Mouse (Mus musculus) embryonic facial prominence, embryonic 14.5 days (tissue): ENCODE data around the gene Abl2. TPM values are rescaled to one million over a fixed set of nuclear protein-coding genes. Genes with fewer than 3 reads are reported as not detected.

Experiments used
- ATAC-seq: fragments of 200-750 bp; cut with Nextera tagmentation; 2 replicates; pipeline ENCODE4 v1.8.0; 2017; ENCODE audit warnings: low read depth, moderate number of reproducible peaks, moderate TSS enrichment
- DNase-seq: peaks from one replicate; pipeline ENCODE4 v3.0.0-alpha.2; 2015; ENCODE audit warnings: low spot score
- H3K27ac ChIP-seq: fragments of 300-500 bp; sonication (generic); replicated peaks from 2 replicates; pipeline ENCODE4 v1.5.1; 2014; ENCODE audit warnings: low read depth, mild to moderate bottlenecking, low read length, moderate library complexity
- H3K27me3 ChIP-seq: fragments of 300-500 bp; sonication (generic); replicated peaks from 2 replicates; pipeline ENCODE4 v1.6.1; 2014; ENCODE audit warnings: low read length; ENCODE audit not compliant: control insufficient read depth, insufficient read depth
- H3K36me3 ChIP-seq: fragments of 300-500 bp; sonication (generic); 2 replicates; pipeline ENCODE4 v1.6.1; 2014; ENCODE audit warnings: low read length, mixed read lengths; ENCODE audit not compliant: control insufficient read depth, insufficient read depth
- H3K4me1 ChIP-seq: fragments of 300-500 bp; sonication (generic); 2 replicates; pipeline ENCODE4 v1.6.1; 2014; ENCODE audit warnings: antibody characterized with exemption, low read length; ENCODE audit not compliant: control insufficient read depth, insufficient read depth
- H3K4me2 ChIP-seq: fragments of 300-500 bp; sonication (generic); 2 replicates; pipeline ENCODE4 v1.6.1; 2014; ENCODE audit warnings: low read depth, mild to moderate bottlenecking, low read length, moderate library complexity, mixed read lengths
- H3K4me3 ChIP-seq: fragments of 300-500 bp; sonication (generic); 2 replicates; pipeline ENCODE4 v1.5.1; 2014; ENCODE audit warnings: low read depth, mild to moderate bottlenecking, low read length
- H3K9ac ChIP-seq: fragments of 300-500 bp; sonication (generic); 2 replicates; pipeline ENCODE4 v1.6.1; 2014; ENCODE audit warnings: low read depth, mild to moderate bottlenecking, low read length, moderate library complexity, mixed read lengths
- H3K9me3 ChIP-seq: fragments of 300-500 bp; sonication (generic); 2 replicates; pipeline ENCODE4 v1.6.1; 2016; ENCODE audit warnings: low read length; ENCODE audit not compliant: control insufficient read depth
- WGBS: fragments of 180-500 bp; shearing (Covaris S2); extraction: QIAGEN DNeasy Blood & Tissue Kit; methylation state at CpG from one replicate; pipeline ENCODE4 v1.1.7; 2014; 5-methylcytosine and 5-hydroxymethylcytosine counted together
- polyA plus RNA-seq: library from polyadenylated mRNA; unstranded; fragments of >200 nt; fragmentation: Nextera tagmentation; extraction: Ambion mirVana; gene quantifications from 2 replicates; pipeline ENCODE4 v1.2.1, GENCODE M21; 2014

Gene Abl2
- polyA plus RNA-seq, 1 experiment from 2014 or later = 5.4 TPM

DNA sequence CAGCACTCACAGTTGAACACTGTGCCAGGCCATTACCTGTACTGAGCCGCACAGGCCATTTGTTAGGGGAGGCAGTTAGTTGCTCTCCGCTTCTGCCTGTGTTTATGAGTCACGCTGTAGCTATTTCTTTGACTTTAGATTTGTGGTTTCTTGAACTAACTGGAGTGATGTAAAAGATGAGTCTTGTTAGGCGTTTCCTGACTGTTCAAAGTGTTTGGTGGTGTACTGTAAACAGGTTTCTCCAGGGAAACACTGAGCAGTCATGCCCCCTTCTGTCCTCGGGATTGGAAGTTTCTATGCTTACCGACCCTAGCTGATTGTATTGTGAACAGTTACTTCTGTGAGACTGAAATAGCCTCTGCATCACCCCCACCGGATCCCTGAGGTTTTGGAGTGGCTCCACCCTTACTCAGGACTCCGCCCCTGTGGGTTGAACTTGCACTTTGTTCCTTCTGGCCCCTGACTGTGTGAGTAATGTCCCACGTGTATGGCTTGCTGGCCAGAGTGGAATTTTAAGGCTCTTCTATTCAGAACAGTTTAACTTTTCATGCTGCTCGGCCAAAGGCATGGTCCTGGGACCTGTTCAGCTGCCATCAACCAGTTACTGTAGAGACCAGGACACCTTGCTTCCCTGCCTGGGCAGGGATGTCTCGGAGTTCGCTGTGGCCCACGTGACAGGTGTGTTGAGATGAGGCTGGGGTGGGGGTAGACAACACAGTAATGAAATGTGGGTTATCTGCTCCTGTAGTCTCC is 57.0 kb downstream of the Abl2 start:
- H3K4me1 ChIP-seq = peaks cover 18% of the 10 kb centered on the region
- WGBS = 25% methylated on average over 13 of the region's 13 CpGs
- H3K4me2 ChIP-seq = peak overlapping the region; percentile 41; the same call in 1 of the 2 replicates
- H3K36me3 ChIP-seq = no peaks in the 10 kb centered on the region
- peak overlapping the region; percentile 58 for H3K27ac ChIP-seq
- peak; percentile 58 for ATAC-seq
- H3K9ac ChIP-seq = 0 out of 2 replicates have a peak overlapping the region, but pooled peaks have one; percentile 19
- DNase-seq = peak; percentile 76
- no peaks in the 10 kb centered on the region for H3K9me3 ChIP-seq
- 0 out of 2 replicates have a peak overlapping the region, but pooled peaks have one; percentile 5 for H3K4me3 ChIP-seq
- H3K27me3 ChIP-seq = no peaks in the 10 kb centered on the region

DNA sequence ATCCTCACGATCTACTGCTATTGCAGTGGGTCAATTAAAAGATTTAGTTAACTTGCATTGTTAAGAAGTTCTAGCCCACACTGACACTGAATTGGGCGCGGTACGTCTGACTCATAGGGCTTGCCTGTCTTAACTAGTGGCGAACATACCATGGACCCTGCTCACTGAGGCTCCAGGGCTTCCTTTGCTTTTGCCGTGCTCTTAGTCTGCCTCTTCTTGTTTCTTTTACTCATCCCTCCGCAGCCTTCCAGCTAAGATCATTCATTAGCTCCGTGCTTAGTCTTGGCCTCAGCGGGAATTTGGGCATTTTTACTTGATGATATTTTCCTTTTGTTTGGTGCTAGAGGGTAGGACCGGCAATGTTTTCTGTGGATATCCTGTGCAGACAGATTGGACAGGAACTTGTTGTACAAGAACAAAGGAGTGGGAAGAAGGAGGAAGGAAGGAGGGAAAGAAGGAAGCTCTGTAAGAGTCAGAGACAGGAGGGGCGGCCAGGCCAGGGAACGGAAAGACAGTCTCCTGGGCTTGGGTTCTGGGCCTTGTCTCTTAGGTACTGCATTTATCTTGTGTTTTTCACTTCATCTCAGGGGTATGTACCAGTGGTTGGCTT is 58.5 kb downstream of the Abl2 start:
- 33% methylated on average over 12 of the region's 12 CpGs for WGBS
- ATAC-seq (no peak), DNase-seq (peak; percentile 64)
- H3K27ac ChIP-seq = peak overlapping the region; percentile 36; the same call in 1 of the 2 replicates
- no peak overlapping the region for H3K9ac ChIP-seq
- no peaks in the 10 kb centered on the region for H3K9me3 ChIP-seq
- H3K36me3 ChIP-seq = no peaks in the 10 kb centered on the region
- peak overlapping the region; percentile 23 for H3K4me2 ChIP-seq
- no peak overlapping the region for H3K4me3 ChIP-seq
- H3K4me1 ChIP-seq = peaks cover 18% of the 10 kb centered on the region
- no peaks in the 10 kb centered on the region for H3K27me3 ChIP-seq

DNA sequence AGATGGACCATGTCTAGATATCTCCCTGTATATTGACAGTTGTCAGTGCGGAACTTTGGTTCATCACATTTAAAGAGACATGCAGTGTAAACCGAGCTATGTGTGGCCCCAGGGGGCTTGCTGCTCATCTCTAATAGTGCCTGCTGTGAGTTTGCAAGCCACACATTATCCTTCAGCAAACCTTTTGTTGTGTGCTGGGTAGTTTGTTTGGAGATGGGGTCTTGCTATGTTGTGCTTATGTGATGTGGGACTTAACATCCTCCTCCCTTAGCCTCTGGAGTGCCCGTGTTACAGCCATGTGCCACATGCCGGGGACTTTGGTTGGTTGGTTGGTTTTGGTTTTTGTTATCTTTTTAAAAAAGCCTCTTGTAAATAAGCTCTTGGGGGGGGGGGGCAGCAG is 59.2 kb downstream of the Abl2 start:
- no peaks in the 10 kb centered on the region for H3K27me3 ChIP-seq
- ATAC-seq (no peak), DNase-seq (no peak)
- H3K4me3 ChIP-seq = no peak overlapping the region
- H3K36me3 ChIP-seq = peaks cover 4% of the 10 kb centered on the region; the same call in 1 of the 2 replicates
- WGBS = 51% methylated on average over 4 of the region's 4 CpGs
- H3K27ac ChIP-seq = no peak overlapping the region
- peaks cover 18% of the 10 kb centered on the region for H3K4me1 ChIP-seq
- H3K9ac ChIP-seq = no peak overlapping the region
- no peak overlapping the region for H3K4me2 ChIP-seq
- no peaks in the 10 kb centered on the region for H3K9me3 ChIP-seq

DNA sequence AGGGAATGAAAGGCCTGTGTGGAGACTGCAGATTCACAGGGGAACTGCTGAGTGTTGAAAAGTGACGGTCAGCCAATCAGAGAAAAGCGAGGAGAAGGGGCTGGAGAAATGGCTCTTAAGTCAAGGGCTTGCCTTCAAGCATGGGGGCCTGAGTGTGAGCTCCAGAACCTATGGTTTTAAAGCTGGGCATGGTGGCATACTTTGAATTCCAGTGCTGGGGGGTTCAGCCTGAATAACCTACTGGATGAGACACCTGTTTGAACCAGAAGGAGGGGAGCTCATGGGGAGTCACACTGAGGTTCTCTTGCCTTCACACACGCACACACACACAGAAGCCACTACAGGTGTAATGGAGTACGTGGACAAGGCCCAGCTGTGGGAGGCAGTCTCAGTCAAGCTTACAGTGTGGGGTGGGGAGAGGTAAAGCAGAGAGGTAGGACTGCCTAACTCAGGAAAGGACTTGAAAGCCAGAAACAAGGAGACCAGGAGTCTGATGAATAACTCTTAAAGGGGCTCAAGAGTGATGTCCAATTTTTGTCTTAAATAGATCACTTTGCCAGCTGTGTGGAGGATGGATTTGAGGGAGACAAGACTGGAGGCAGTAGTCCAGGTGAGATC is 61.8 kb downstream of the Abl2 start:
- WGBS = 81% methylated on average over 4 of the region's 4 CpGs

GRCm38 (mm10) chr1:156620951-156621350 is 62.4 kb downstream of the Abl2 start:
- H3K9ac ChIP-seq = no peak overlapping the region
- peaks cover 26% of the 10 kb centered on the region for H3K36me3 ChIP-seq
- no peak overlapping the region for H3K4me3 ChIP-seq
- peaks cover 6% of the 10 kb centered on the region for H3K4me1 ChIP-seq
- H3K27me3 ChIP-seq = no peaks in the 10 kb centered on the region
- H3K27ac ChIP-seq = no peak overlapping the region
- no peaks in the 10 kb centered on the region for H3K9me3 ChIP-seq
- WGBS = 64% methylated on average over 3 of the region's 3 CpGs
- DNase-seq = no peak
- H3K4me2 ChIP-seq = no peak overlapping the region
- no peak for ATAC-seq

More for the DNA sequence above, 61.8 kb downstream of the Abl2 start:
- no peak overlapping the region for H3K27ac ChIP-seq
- H3K9me3 ChIP-seq = no peaks in the 10 kb centered on the region
- peaks cover 11% of the 10 kb centered on the region for H3K4me1 ChIP-seq
- H3K4me3 ChIP-seq = no peak overlapping the region
- H3K27me3 ChIP-seq = no peaks in the 10 kb centered on the region
- H3K9ac ChIP-seq = no peak overlapping the region
- DNase-seq (no peak), ATAC-seq (no peak)
- no peak overlapping the region for H3K4me2 ChIP-seq
- peaks cover 21% of the 10 kb centered on the region; the same call in 1 of the 2 replicates for H3K36me3 ChIP-seq

- Histone ChIP-seq H3K9me3 (no peaks in the 10 kb centered on the region), H3K27ac (no peak overlapping the region), H3K4me2 (no peak overlapping the region), H3K9ac (no peak overlapping the region), H3K4me1 (no peaks in the 10 kb centered on the region), H3K36me3 (peaks cover 42% of the 10 kb centered on the region), H3K4me3 (no peak overlapping the region), H3K27me3 (no peaks in the 10 kb centered on the region)
- 63% methylated on average over 1 of the region's 1 CpGs for WGBS
- no peak for DNase-seq
- ATAC-seq = no peak
Observed at GRCm38 (mm10) chr1:156624231-156624630, 65.6 kb downstream of the Abl2 start.

DNA sequence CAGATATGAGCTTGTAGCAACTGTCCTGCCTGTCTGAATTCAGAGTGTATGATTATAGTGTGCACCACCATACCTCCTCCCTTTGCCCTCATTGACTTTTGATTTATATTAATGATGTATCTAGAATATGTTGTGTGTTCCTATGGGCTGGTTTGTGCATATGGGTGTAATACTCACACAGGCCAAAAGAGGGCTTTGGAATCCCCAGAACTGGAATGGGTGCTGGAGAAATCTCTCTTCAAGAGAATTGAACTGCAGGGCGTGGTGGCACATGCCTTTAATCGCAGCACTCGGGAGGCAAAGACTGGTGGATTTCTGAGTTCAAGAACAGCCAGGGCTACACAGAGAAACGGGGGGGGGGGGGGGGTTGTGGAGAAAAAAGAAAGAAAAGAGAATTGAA is 68.1 kb downstream of the Abl2 start:
- Histone ChIP-seq H3K4me3 (no peak overlapping the region), H3K27ac (no peak overlapping the region), H3K36me3 (peaks cover 65% of the 10 kb centered on the region), H3K4me2 (no peak overlapping the region), H3K9ac (no peak overlapping the region), H3K9me3 (no peaks in the 10 kb centered on the region), H3K27me3 (no peaks in the 10 kb centered on the region), H3K4me1 (no peaks in the 10 kb centered on the region)
- no peak for ATAC-seq
- 89% methylated on average over 4 of the region's 4 CpGs for WGBS
- DNase-seq = no peak

DNA sequence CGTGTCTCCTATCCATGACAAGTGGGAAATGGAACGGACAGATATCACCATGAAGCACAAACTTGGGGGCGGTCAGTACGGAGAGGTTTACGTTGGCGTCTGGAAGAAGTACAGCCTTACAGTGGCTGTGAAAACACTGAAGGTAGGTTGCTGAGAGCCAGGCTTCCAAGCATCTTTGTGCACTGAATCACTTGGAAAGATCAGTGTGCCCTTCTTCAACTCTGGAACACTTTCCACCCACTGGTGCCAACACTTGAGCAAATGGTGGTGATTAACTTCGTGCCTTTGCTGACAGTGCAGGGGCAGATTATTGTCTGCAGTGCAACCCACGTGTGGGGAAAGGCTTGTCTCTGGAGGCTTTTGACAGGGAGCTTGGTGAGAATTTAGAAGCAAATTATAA is 71.4 kb downstream of the Abl2 start:
- DNase-seq = no peak
- Histone ChIP-seq H3K27ac (no peak overlapping the region), H3K4me2 (no peak overlapping the region), H3K4me3 (no peak overlapping the region), H3K4me1 (no peaks in the 10 kb centered on the region), H3K36me3 (peaks cover 78% of the 10 kb centered on the region), H3K9ac (no peak overlapping the region), H3K9me3 (no peaks in the 10 kb centered on the region), H3K27me3 (no peaks in the 10 kb centered on the region)
- WGBS = 94% methylated on average over 8 of the region's 8 CpGs
- no peak for ATAC-seq
